Mouse (Mus musculus) stomach, embryonic 14.5 days (tissue): ENCODE data around the gene Ywhag. TPM values are rescaled to one million over a fixed set of nuclear protein-coding genes. Genes with fewer than 3 reads are reported as not detected.

ENCODE experiments used
- ATAC-seq: fragments of 200-750 bp; cut with Nextera tagmentation; 2 replicates; pipeline ENCODE4 v1.8.0; 2017; ENCODE audit warnings: low read depth, moderate TSS enrichment; ENCODE audit not compliant: insufficient number of reproducible peaks, insufficient read depth, low FRiP score
- H3K27ac ChIP-seq: fragments of 300-500 bp; sonication (generic); 2 replicates; pipeline ENCODE4 v1.5.1; 2014; ENCODE audit warnings: mild to moderate bottlenecking, low read length, moderate library complexity, mixed read lengths
- H3K27me3 ChIP-seq: fragments of 300-500 bp; sonication (generic); 2 replicates; pipeline ENCODE4 v1.6.1; 2014; ENCODE audit warnings: low read length, control low read depth, mixed read lengths; ENCODE audit not compliant: control insufficient read depth, insufficient read depth
- H3K36me3 ChIP-seq: fragments of 300-500 bp; sonication (generic); 2 replicates; pipeline ENCODE4 v1.6.1; 2014; ENCODE audit warnings: mild to moderate bottlenecking, control low read depth, low read length, moderate library complexity, mixed read lengths; ENCODE audit not compliant: control insufficient read depth, insufficient read depth
- H3K4me1 ChIP-seq: fragments of 300-500 bp; sonication (generic); 2 replicates; pipeline ENCODE4 v1.6.1; 2014; ENCODE audit warnings: low read length, control low read depth, mixed read lengths; ENCODE audit not compliant: control insufficient read depth, insufficient read depth
- H3K4me2 ChIP-seq: fragments of 300-500 bp; sonication (generic); replicated peaks from 2 replicates; pipeline ENCODE4 v1.6.1; 2014; ENCODE audit warnings: low read depth, low read length, control low read depth
- H3K4me3 ChIP-seq: fragments of 300-500 bp; sonication (generic); 2 replicates; pipeline ENCODE4 v1.5.1; 2014; ENCODE audit warnings: low read depth, low read length, control low read depth
- H3K9ac ChIP-seq: fragments of 300-500 bp; sonication (generic); replicated peaks from 2 replicates; pipeline ENCODE4 v1.6.1; 2014; ENCODE audit warnings: low read depth, mild to moderate bottlenecking, control low read depth, low read length, moderate library complexity, mixed read lengths
- H3K9me3 ChIP-seq: fragments of 300-500 bp; sonication (generic); 2 replicates; pipeline ENCODE4 v1.6.1; 2016; ENCODE audit warnings: low read depth, low read length, control low read depth; ENCODE audit not compliant: control insufficient read depth
- WGBS: fragments of 180-500 bp; shearing (Covaris S2); extraction: QIAGEN DNeasy Blood & Tissue Kit; methylation state at CpG from one replicate; pipeline ENCODE4 v1.1.7; 2014; 5-methylcytosine and 5-hydroxymethylcytosine counted together
- polyA plus RNA-seq: library from polyadenylated mRNA; unstranded; fragments of >200 nt; fragmentation: Nextera tagmentation; extraction: Ambion mirVana; gene quantifications from 2 replicates; pipeline ENCODE4 v1.2.1, GENCODE M21; 2014

The Ywhag gene
- polyA plus RNA-seq, 1 experiment from 2014 or later: 101 TPM

GRCm38 (mm10) chr5:135929685-135930424, 4.6 kb downstream of the Ywhag start:
- H3K4me3 ChIP-seq: no peak overlapping the region
- ATAC-seq: no peak
- H3K9me3 ChIP-seq: no peaks in the 10 kb centered on the region
- no peak overlapping the region for H3K4me2 ChIP-seq
- H3K36me3 ChIP-seq: peaks cover 51% of the 10 kb centered on the region
- no peaks in the 10 kb centered on the region for H3K27me3 ChIP-seq
- H3K4me1 ChIP-seq: 0 out of 2 replicates have a peak, but pooled peaks cover 3% of the 10 kb centered on the region
- 77% methylated on average over 6 of the region's 6 CpGs for WGBS
- no peak overlapping the region for H3K27ac ChIP-seq
- H3K9ac ChIP-seq: no peak overlapping the region

- Histone ChIP-seq H3K4me3 (no peak overlapping the region), H3K9me3 (no peaks in the 10 kb centered on the region), H3K36me3 (peaks cover 51% of the 10 kb centered on the region), H3K9ac (no peak overlapping the region), H3K27me3 (no peaks in the 10 kb centered on the region), H3K27ac (no peak overlapping the region), H3K4me2 (no peak overlapping the region), H3K4me1 (no peaks in the 10 kb centered on the region)
- ATAC-seq: no peak
- WGBS: 91% methylated on average over 7 of the region's 7 CpGs
These were observed 10.5 kb downstream of the Ywhag start for GRCm38 (mm10) chr5:135923901-135924300.

DNA sequence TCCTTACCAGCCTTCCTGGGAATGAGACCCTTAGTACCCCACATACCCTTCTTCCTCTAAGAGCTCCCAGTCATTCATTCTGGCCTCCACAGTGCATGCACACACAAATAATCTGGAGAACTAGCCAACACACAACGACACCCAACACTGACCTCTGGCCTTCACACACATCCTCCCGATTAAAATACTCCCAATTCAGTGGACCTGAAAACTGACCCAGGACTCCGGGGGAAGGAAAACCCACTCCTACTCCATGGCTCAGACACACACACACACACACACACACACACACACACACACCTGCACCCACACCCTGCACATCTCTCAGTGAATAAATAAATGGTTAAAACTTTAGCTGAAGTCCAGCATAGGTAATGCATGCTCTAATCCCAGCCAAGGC, 14.5 kb downstream of the Ywhag start:
- ATAC-seq: no peak
- 93% methylated on average over 3 of the region's 3 CpGs for WGBS
- Histone ChIP-seq H3K4me3 (no peak overlapping the region), H3K4me1 (no peaks in the 10 kb centered on the region), H3K4me2 (no peak overlapping the region), H3K9ac (no peak overlapping the region), H3K36me3 (peaks cover 49% of the 10 kb centered on the region), H3K27ac (no peak overlapping the region), H3K27me3 (no peaks in the 10 kb centered on the region), H3K9me3 (no peaks in the 10 kb centered on the region)

DNA sequence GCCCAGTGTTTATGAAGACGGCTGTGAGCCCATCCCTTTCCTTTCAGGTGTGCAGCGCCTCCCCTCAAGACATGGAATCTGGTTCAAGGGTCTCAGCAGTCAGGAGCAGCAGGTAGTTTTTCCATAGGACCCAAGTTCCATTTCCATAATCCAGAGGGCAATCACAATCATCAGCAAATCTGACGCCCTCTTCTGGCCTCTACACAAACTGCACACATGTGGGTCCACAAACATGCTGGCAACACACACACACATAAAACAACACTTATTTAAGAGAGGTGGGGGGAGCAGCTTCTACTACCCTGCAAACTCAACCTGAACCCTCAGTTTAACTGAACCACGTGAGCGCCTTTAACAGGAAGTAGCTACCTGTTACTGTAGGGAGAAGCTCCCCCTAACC, 15.8 kb downstream of the Ywhag start:
- no peak for ATAC-seq
- Histone ChIP-seq H3K4me1 (no peaks in the 10 kb centered on the region), H3K27ac (no peak overlapping the region), H3K36me3 (peaks cover 47% of the 10 kb centered on the region), H3K9me3 (no peaks in the 10 kb centered on the region), H3K4me2 (no peak overlapping the region), H3K27me3 (no peaks in the 10 kb centered on the region), H3K9ac (no peak overlapping the region), H3K4me3 (no peak overlapping the region)
- 94% methylated on average over 5 of the region's 5 CpGs for WGBS

- Histone ChIP-seq H3K9me3 (no peaks in the 10 kb centered on the region), H3K36me3 (peaks cover 44% of the 10 kb centered on the region), H3K4me3 (no peak overlapping the region), H3K4me2 (no peak overlapping the region), H3K4me1 (no peaks in the 10 kb centered on the region), H3K9ac (no peak overlapping the region), H3K27me3 (no peaks in the 10 kb centered on the region), H3K27ac (no peak overlapping the region)
- no peak for ATAC-seq
- 91% methylated on average over 5 of the region's 5 CpGs for WGBS
These were observed 16.4 kb downstream of the Ywhag start for GRCm38 (mm10) chr5:135918059-135918437.

- Histone ChIP-seq H3K27me3 (no peaks in the 10 kb centered on the region), H3K9ac (no peak overlapping the region), H3K9me3 (no peaks in the 10 kb centered on the region), H3K4me1 (no peaks in the 10 kb centered on the region), H3K4me3 (no peak overlapping the region), H3K4me2 (no peak overlapping the region), H3K27ac (no peak overlapping the region), H3K36me3 (peaks cover 40% of the 10 kb centered on the region)
- no peak for ATAC-seq
- 86% methylated on average over 8 of the region's 8 CpGs for WGBS
These were observed 16.9 kb downstream of the Ywhag start for GRCm38 (mm10) chr5:135917327-135918058.

- ATAC-seq: no peak
- Histone ChIP-seq H3K27ac (no peak overlapping the region), H3K9me3 (no peaks in the 10 kb centered on the region), H3K4me2 (no peak overlapping the region), H3K4me1 (no peaks in the 10 kb centered on the region), H3K27me3 (no peaks in the 10 kb centered on the region), H3K36me3 (peaks cover 36% of the 10 kb centered on the region), H3K4me3 (no peak overlapping the region), H3K9ac (no peak overlapping the region)
- 93% methylated on average over 3 of the region's 3 CpGs for WGBS
These were observed 17.8 kb downstream of the Ywhag start for GRCm38 (mm10) chr5:135916601-135917000.

GRCm38 (mm10) chr5:135916051-135916565, 18.3 kb downstream of the Ywhag start:
- Histone ChIP-seq H3K9me3 (no peaks in the 10 kb centered on the region), H3K4me1 (no peaks in the 10 kb centered on the region), H3K9ac (no peak overlapping the region), H3K27me3 (no peaks in the 10 kb centered on the region), H3K36me3 (peaks cover 36% of the 10 kb centered on the region), H3K4me3 (no peak overlapping the region), H3K27ac (no peak overlapping the region), H3K4me2 (no peak overlapping the region)
- ATAC-seq: no peak
- 74% methylated on average over 6 of the region's 6 CpGs for WGBS
